18 mouse cellular contexts compared by ENCODE assay signal in genomic region chr3:56964156-56964555, GRCm38 (mm10).
"Had no signal": no experiment of that assay in that cellular context is flagged by ENCODE, and none has a peak within 500 bp of the region (broad histone marks: within the 10 kb centered on the region; RNA-seq: fewer than 3 reads in every experiment).

No protein-coding gene starts in this region.

- DNase-seq: lung, adult 18-20 months; lung, embryonic 14.5 days; lung, postnatal 10 days; lung, postnatal 4 days; midbrain, embryonic 14.5 days; retina, postnatal 1 day; right cerebral cortex, adult 18-20 months; right cerebral cortex, postnatal 25 days; right cerebral cortex, postnatal 4 days; spleen, adult 18-20 months; thymus, adult 2 months; thymus, postnatal 36 days had no signal

- H3K36me3 ChIP-seq: midbrain, embryonic 10.5 days; midbrain, embryonic 12.5 days; neural tube, embryonic 13.5 days; neural tube, embryonic 15.5 days had no signal

- H3K4me2 ChIP-seq: lung, embryonic 14.5 days; midbrain, embryonic 12.5 days; neural tube, embryonic 13.5 days; neural tube, embryonic 15.5 days had no signal

- H3K9me3 ChIP-seq: midbrain, embryonic 10.5 days; midbrain, embryonic 12.5 days; neural tube, embryonic 13.5 days; neural tube, embryonic 15.5 days had no signal

- ATAC-seq: midbrain, embryonic 16.5 days had no signal

- H3K9ac ChIP-seq: lung, embryonic 14.5 days; midbrain, embryonic 12.5 days; neural tube, embryonic 13.5 days; neural tube, embryonic 15.5 days had no signal

- H3K27ac ChIP-seq: midbrain, embryonic 10.5 days; midbrain, embryonic 12.5 days; neural tube, embryonic 13.5 days; neural tube, embryonic 15.5 days had no signal

- H3K4me3 ChIP-seq: midbrain, embryonic 10.5 days; midbrain, embryonic 12.5 days; myocyte; neural tube, embryonic 13.5 days; neural tube, embryonic 15.5 days had no signal

- H3K27me3 ChIP-seq: midbrain, embryonic 12.5 days; neural tube, embryonic 13.5 days; neural tube, embryonic 15.5 days had no signal
